Mouse (Mus musculus) heart, embryonic 16.5 days (tissue): Measurements from ENCODE around the gene Med25. TPM values are rescaled to one million over a fixed set of nuclear protein-coding genes. Genes with fewer than 3 reads are reported as not detected.

ENCODE experiments used
- ATAC-seq: fragments of 200-750 bp; cut with Nextera tagmentation; replicated peaks from 2 replicates; pipeline ENCODE4 v1.8.0; 2017; ENCODE audit warnings: moderate number of reproducible peaks; ENCODE audit not compliant: insufficient read depth, low FRiP score; ENCODE audit errors: extremely low read depth
- H3K27ac ChIP-seq: fragments of 300-500 bp; sonication (generic); 2 replicates; pipeline ENCODE4 v1.5.1; 2014; ENCODE audit warnings: mild to moderate bottlenecking, low read length, control low read depth, moderate library complexity
- H3K27me3 ChIP-seq: fragments of 300-500 bp; sonication (generic); 2 replicates; pipeline ENCODE4 v1.6.1; 2014; ENCODE audit warnings: low read length, mixed read lengths; ENCODE audit not compliant: control insufficient read depth, insufficient read depth
- H3K36me3 ChIP-seq: fragments of 300-500 bp; sonication (generic); 2 replicates; pipeline ENCODE4 v1.6.1; 2014; ENCODE audit not compliant: control insufficient read depth, insufficient read depth
- H3K4me1 ChIP-seq: fragments of 300-500 bp; sonication (generic); 2 replicates; pipeline ENCODE4 v1.6.1; 2014; ENCODE audit warnings: low read length, mixed read lengths; ENCODE audit not compliant: control insufficient read depth, insufficient read depth
- H3K4me2 ChIP-seq: fragments of 300-500 bp; sonication (generic); 2 replicates; pipeline ENCODE4 v1.6.1; 2014; ENCODE audit warnings: low read depth, mild to moderate bottlenecking, control low read depth, low read length
- H3K4me3 ChIP-seq: fragments of 300-500 bp; sonication (generic); 2 replicates; pipeline ENCODE4 v1.5.1; 2014; ENCODE audit warnings: mild to moderate bottlenecking, control low read depth, low read length
- H3K9ac ChIP-seq: fragments of 300-500 bp; sonication (generic); 2 replicates; pipeline ENCODE4 v1.6.1; 2014; ENCODE audit warnings: low read length, control low read depth
- H3K9me3 ChIP-seq: fragments of 300-500 bp; sonication (generic); replicated peaks from 2 replicates; pipeline ENCODE4 v1.6.1; 2016; ENCODE audit warnings: low read length; ENCODE audit not compliant: control insufficient read depth
- WGBS: fragments of 180-500 bp; shearing (Covaris S2); extraction: QIAGEN DNeasy Blood & Tissue Kit; methylation state at CpG from one replicate; pipeline ENCODE4 v1.1.7; 2014; 5-methylcytosine and 5-hydroxymethylcytosine counted together
- polyA plus RNA-seq: library from polyadenylated mRNA; unstranded; fragments of >200 nt; fragmentation: Nextera tagmentation; extraction: Ambion mirVana; gene quantifications from 2 replicates; pipeline ENCODE4 v1.2.1, GENCODE M21; 2015

Med25 gene
- polyA plus RNA-seq, 1 experiment from 2014 or later, result 96.0 TPM

DNA sequence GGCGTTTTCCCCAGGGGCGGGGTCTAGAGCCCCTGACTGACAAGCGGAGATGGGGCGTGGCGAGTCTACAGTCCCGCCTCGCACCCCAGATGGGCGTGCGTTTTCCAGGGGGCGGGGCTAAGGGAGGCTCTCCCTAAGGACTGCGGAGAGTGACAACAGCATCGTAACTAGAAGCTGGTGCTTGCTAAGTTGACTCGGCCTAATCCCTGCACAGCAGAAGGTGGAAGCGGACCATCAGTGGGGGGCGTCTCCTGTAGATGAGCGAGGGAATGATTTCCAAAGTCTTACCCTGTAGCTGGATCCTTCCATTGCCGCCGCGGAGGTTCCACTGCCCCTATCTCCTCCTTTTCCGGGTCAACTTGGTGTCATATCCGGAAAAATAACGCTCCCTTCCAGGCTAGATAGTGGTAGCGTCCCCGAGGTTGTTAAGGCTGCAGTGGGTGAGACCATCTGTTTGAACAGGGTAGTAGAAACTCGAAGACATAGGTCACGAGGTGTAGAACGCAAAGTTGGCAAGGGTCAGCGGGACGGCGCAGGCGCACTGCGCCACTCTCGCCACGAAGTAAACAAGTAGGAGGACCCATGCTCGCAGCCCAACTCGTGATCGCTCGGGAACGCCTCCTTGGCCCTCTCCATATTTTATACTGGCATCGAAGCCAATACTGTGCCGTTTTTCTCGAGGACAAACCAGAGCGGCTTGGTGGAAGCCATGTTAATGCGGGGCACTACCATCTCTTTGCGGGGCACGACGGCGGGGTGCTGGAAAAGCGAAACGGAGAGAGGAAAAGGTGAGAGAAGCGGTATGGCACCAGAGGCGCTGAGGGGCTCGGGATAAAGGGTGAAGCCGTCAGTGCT, 43.7 kb downstream of the Med25 start, which contains the start of the genes Akt1s1 and Tbc1d17:
TSS of gene Akt1s1 (plus strand) at position 431 of the 855 bp plus-strand sequence.
TSS of gene Tbc1d17 (minus strand) at position 519 of the 855 bp plus-strand sequence.
- Histone ChIP-seq H3K9ac (peak within 1 kb of the TSS; percentile 94), H3K36me3 (peaks cover 28% of the 10 kb centered on the region), H3K9me3 (no peaks in the 10 kb centered on the region), H3K4me1 (peaks cover 28% of the 10 kb centered on the region), H3K4me3 (peak within 1 kb of the TSS; percentile 85), H3K27me3 (no peaks in the 10 kb centered on the region), H3K27ac (peak within 1 kb of the TSS; percentile 99), H3K4me2 (peak within 1 kb of the TSS; percentile 85)
- ATAC-seq, result peak; percentile 85
- under 1% methylated on average over 54 of the region's 54 CpGs for WGBS

- H3K9ac ChIP-seq, result peak overlapping the region; percentile 73
- 73% methylated on average over 5 of the region's 5 CpGs for WGBS
- peaks cover 25% of the 10 kb centered on the region for H3K4me1 ChIP-seq
- no peak for ATAC-seq
- peak overlapping the region; percentile 99; the same call in 1 of the 2 replicates for H3K27ac ChIP-seq
- peak overlapping the region; percentile 85 for H3K4me2 ChIP-seq
- H3K4me3 ChIP-seq, result peak overlapping the region; percentile 85
- H3K36me3 ChIP-seq, result peaks cover 33% of the 10 kb centered on the region
- H3K9me3 ChIP-seq, result no peaks in the 10 kb centered on the region
- no peaks in the 10 kb centered on the region for H3K27me3 ChIP-seq
These were observed 44.7 kb downstream of the Med25 start for GRCm38 (mm10) chr7:44847772-44848171.

DNA sequence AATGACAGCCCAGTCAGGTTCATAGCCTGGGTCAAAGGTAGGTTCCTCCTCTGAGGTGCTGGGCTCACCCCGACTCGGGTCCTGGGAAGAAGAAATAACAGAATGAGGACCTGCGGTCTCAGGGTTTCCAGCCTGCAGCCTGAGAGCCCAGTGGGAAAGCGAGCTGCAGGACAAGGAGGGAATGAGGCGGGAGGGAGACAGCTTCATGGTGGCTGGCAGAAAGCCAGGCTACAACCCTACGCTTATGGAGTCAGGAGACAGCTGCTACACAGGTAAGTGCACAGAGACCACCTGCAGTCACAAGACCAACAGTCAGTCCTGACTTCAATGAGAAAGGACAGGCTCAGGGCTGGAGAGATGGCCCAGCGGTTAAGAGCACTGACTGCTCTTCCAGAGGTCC, 45.7 kb downstream of the Med25 start:
- Histone ChIP-seq H3K9me3 (no peaks in the 10 kb centered on the region), H3K27me3 (no peaks in the 10 kb centered on the region), H3K4me3 (no peak overlapping the region), H3K27ac (no peak overlapping the region), H3K36me3 (peaks cover 37% of the 10 kb centered on the region), H3K9ac (no peak overlapping the region), H3K4me1 (peaks cover 21% of the 10 kb centered on the region), H3K4me2 (no peak overlapping the region)
- no peak for ATAC-seq
- WGBS, result 91% methylated on average over 7 of the region's 7 CpGs

- H3K9me3 ChIP-seq, result no peaks in the 10 kb centered on the region
- peaks cover 49% of the 10 kb centered on the region for H3K36me3 ChIP-seq
- peaks cover 12% of the 10 kb centered on the region for H3K4me1 ChIP-seq
- no peak overlapping the region for H3K4me3 ChIP-seq
- H3K27me3 ChIP-seq, result peaks cover 6% of the 10 kb centered on the region; the same call in 1 of the 2 replicates
- ATAC-seq, result no peak
- H3K9ac ChIP-seq, result no peak overlapping the region
- no peak overlapping the region for H3K27ac ChIP-seq
- WGBS, result 95% methylated on average over 10 of the region's 10 CpGs
- no peak overlapping the region for H3K4me2 ChIP-seq
These were observed 47.5 kb downstream of the Med25 start for GRCm38 (mm10) chr7:44845006-44845405.

DNA sequence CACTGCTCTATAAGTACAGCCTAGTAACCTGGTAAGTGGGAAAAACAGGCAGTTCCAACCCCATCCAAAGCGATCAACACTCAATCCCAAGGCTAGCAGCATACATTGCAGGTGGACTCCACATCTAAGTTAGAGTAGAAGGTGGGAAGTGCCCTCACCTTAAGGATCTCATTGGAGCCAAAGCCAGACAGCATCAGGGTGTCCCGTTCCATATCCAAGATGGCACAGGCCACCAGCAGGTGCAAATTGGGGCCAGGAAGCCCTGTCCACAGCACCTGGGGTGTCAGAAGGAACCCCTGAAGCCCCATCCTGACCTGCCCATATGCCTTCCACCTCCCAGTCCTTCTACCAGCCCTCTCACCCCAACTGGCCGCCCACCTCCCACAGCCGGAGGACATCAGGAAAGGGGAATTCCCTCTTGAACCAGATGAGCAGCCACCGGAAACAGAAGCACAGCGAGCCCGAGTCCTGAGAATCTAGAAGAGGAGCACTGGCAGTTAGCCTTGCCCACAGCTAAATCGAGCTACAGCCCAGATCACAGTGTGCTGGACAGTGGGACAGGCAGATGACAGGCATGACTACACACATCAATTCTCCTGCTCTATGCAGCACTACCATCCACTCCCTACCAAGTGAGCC, 50.6 kb downstream of the Med25 start:
- Histone ChIP-seq H3K27ac (no peak overlapping the region), H3K9me3 (no peaks in the 10 kb centered on the region), H3K36me3 (peaks cover 49% of the 10 kb centered on the region), H3K4me1 (peaks cover 13% of the 10 kb centered on the region), H3K4me3 (no peak overlapping the region), H3K4me2 (no peak overlapping the region), H3K27me3 (peaks cover 10% of the 10 kb centered on the region; the same call in 1 of the 2 replicates), H3K9ac (no peak overlapping the region)
- no peak for ATAC-seq
- 84% methylated on average over 8 of the region's 8 CpGs for WGBS

- Histone ChIP-seq H3K4me3 (no peak overlapping the region), H3K4me2 (no peak overlapping the region), H3K4me1 (peaks cover 13% of the 10 kb centered on the region), H3K36me3 (peaks cover 38% of the 10 kb centered on the region), H3K27me3 (peaks cover 10% of the 10 kb centered on the region; the same call in 1 of the 2 replicates), H3K9ac (no peak overlapping the region), H3K9me3 (no peaks in the 10 kb centered on the region), H3K27ac (no peak overlapping the region)
- ATAC-seq, result no peak
- 53% methylated on average over 14 of the region's 14 CpGs for WGBS
These were observed 52.1 kb downstream of the Med25 start for GRCm38 (mm10) chr7:44840426-44840825.

- Histone ChIP-seq H3K27me3 (peaks cover 10% of the 10 kb centered on the region; the same call in 1 of the 2 replicates), H3K36me3 (peaks cover 30% of the 10 kb centered on the region), H3K4me3 (peak overlapping the region; percentile 44), H3K4me2 (peak overlapping the region; percentile 75), H3K9me3 (no peaks in the 10 kb centered on the region), H3K4me1 (peaks cover 13% of the 10 kb centered on the region), H3K9ac (peak overlapping the region; percentile 69), H3K27ac (no peak overlapping the region)
- 1% methylated on average over 58 of the region's 58 CpGs for WGBS
- ATAC-seq, result peak; percentile 46
These were observed 52.9 kb downstream of the Med25 start for GRCm38 (mm10) chr7:44839491-44840191.

- Histone ChIP-seq H3K36me3 (peaks cover 25% of the 10 kb centered on the region), H3K9ac (peak overlapping the region; percentile 69)
- WGBS, result 28% methylated on average over 11 of the region's 11 CpGs
These were observed 53.4 kb downstream of the Med25 start for GRCm38 (mm10) chr7:44839171-44839490.

More at GRCm38 (mm10) chr7:44839171-44839490, 53.4 kb downstream of the Med25 start:
- no peak for ATAC-seq
- Histone ChIP-seq H3K4me2 (peak overlapping the region; percentile 75), H3K27ac (no peak overlapping the region), H3K27me3 (peaks cover 10% of the 10 kb centered on the region; the same call in 1 of the 2 replicates), H3K9me3 (no peaks in the 10 kb centered on the region), H3K4me1 (peaks cover 13% of the 10 kb centered on the region), H3K4me3 (peak overlapping the region; percentile 44)
